Mouse (Mus musculus): Measurements from ENCODE around the gene Brinp1. TPM values are rescaled to one million over a fixed set of nuclear protein-coding genes. Genes with fewer than 3 reads are reported as not detected.

The Brinp1 gene
- 80.9 and 85.5 TPM in 2 replicates for polyA plus RNA-seq (2014; fragmentation: Nextera tagmentation; extraction: Ambion mirVana)

- peak within 1 kb of the TSS; percentile 58 for H3K4me3 ChIP-seq (replicated peaks; ENCODE audit: low read length)
- H3K27me3 ChIP-seq (ENCODE audit: control insufficient read depth, insufficient read depth, low read length) = 0 out of 2 replicates have a peak, but pooled peaks cover 5% of the 10 kb centered on the region
- H3K4me2 ChIP-seq (replicated peaks) = peak within 1 kb of the TSS; percentile 71
- WGBS = under 1% methylated on average over 33 of the region's 33 CpGs
- peak within 1 kb of the TSS; percentile 67 for H3K9ac ChIP-seq
- H3K36me3 ChIP-seq (replicated peaks; ENCODE audit: control insufficient read depth, insufficient read depth) = no peaks in the 10 kb centered on the region
- DNase-seq (ENCODE audit: low spot score) (peak; percentile 71), ATAC-seq (ENCODE audit: low FRiP score) (peak; percentile 93)
- no peaks in the 10 kb centered on the region for H3K9me3 ChIP-seq (ENCODE audit: control insufficient read depth, low read length)
- 0 out of 2 replicates have a peak, but pooled peaks cover 4% of the 10 kb centered on the region for H3K4me1 ChIP-seq (replicated peaks; ENCODE audit: control insufficient read depth, insufficient read depth, low read length)
- peak within 1 kb of the TSS; percentile 78 for H3K27ac ChIP-seq
These were observed at the start of gene Brinp1 for GRCm38 (mm10) chr4:68954322-68954901. Brinp1 (minus strand) TSS chr4:68954397.

GRCm38 (mm10) chr4:68957265-68957664, 3.1 kb upstream of the Brinp1 start:
- H3K27ac ChIP-seq = no peak overlapping the region
- DNase-seq (ENCODE audit: low spot score) (no peak), ATAC-seq (ENCODE audit: low FRiP score) (no peak)
- no peak overlapping the region for H3K4me3 ChIP-seq (replicated peaks; ENCODE audit: low read length)
- no peak overlapping the region for H3K4me2 ChIP-seq (replicated peaks)
- WGBS = 83% methylated on average over 2 of the region's 2 CpGs
- 0 out of 2 replicates have a peak, but pooled peaks cover 5% of the 10 kb centered on the region for H3K27me3 ChIP-seq (ENCODE audit: control insufficient read depth, insufficient read depth, low read length)
- no peaks in the 10 kb centered on the region for H3K36me3 ChIP-seq (replicated peaks; ENCODE audit: control insufficient read depth, insufficient read depth)
- 0 out of 2 replicates have a peak, but pooled peaks cover 4% of the 10 kb centered on the region for H3K4me1 ChIP-seq (replicated peaks; ENCODE audit: control insufficient read depth, insufficient read depth, low read length)
- no peaks in the 10 kb centered on the region for H3K9me3 ChIP-seq (ENCODE audit: control insufficient read depth, low read length)
- no peak overlapping the region for H3K9ac ChIP-seq

- 11% methylated on average over 4 of the region's 4 CpGs for WGBS
These were observed 1.4 kb upstream of the Brinp1 start for GRCm38 (mm10) chr4:68955621-68956020.

GRCm38 (mm10) chr4:68953667-68954321, 403 bp downstream of the Brinp1 start:
- no peak for DNase-seq (ENCODE audit: low spot score)
- Histone ChIP-seq H3K27me3 (ENCODE audit: control insufficient read depth, insufficient read depth, low read length) (0 out of 2 replicates have a peak, but pooled peaks cover 5% of the 10 kb centered on the region), H3K4me1 (replicated peaks; ENCODE audit: control insufficient read depth, insufficient read depth, low read length) (0 out of 2 replicates have a peak, but pooled peaks cover 4% of the 10 kb centered on the region), H3K4me2 (replicated peaks) (peak overlapping the region; percentile 71), H3K4me3 (replicated peaks; ENCODE audit: low read length) (peak overlapping the region; percentile 58), H3K27ac (peak overlapping the region; percentile 67), H3K9me3 (ENCODE audit: control insufficient read depth, low read length) (no peaks in the 10 kb centered on the region), H3K9ac (peak overlapping the region; percentile 67), H3K36me3 (replicated peaks; ENCODE audit: control insufficient read depth, insufficient read depth) (no peaks in the 10 kb centered on the region)
- WGBS = under 1% methylated on average over 40 of the region's 40 CpGs
- peak; percentile 22 for ATAC-seq (ENCODE audit: low FRiP score)

More at GRCm38 (mm10) chr4:68955621-68956020, 1.4 kb upstream of the Brinp1 start:
- Histone ChIP-seq H3K27ac (no peak overlapping the region), H3K4me3 (replicated peaks; ENCODE audit: low read length) (no peak overlapping the region), H3K9me3 (ENCODE audit: control insufficient read depth, low read length) (no peaks in the 10 kb centered on the region), H3K4me1 (replicated peaks; ENCODE audit: control insufficient read depth, insufficient read depth, low read length) (0 out of 2 replicates have a peak, but pooled peaks cover 4% of the 10 kb centered on the region), H3K9ac (no peak overlapping the region), H3K27me3 (ENCODE audit: control insufficient read depth, insufficient read depth, low read length) (0 out of 2 replicates have a peak, but pooled peaks cover 5% of the 10 kb centered on the region), H3K4me2 (replicated peaks) (peak overlapping the region; percentile 71), H3K36me3 (replicated peaks; ENCODE audit: control insufficient read depth, insufficient read depth) (no peaks in the 10 kb centered on the region)
- DNase-seq (ENCODE audit: low spot score) (peak; percentile 58), ATAC-seq (ENCODE audit: low FRiP score) (no peak)

GRCm38 (mm10) chr4:68953131-68953551, 1.1 kb downstream of the Brinp1 start:
- DNase-seq (ENCODE audit: low spot score) (no peak), ATAC-seq (ENCODE audit: low FRiP score) (no peak)
- 0 out of 2 replicates have a peak, but pooled peaks cover 5% of the 10 kb centered on the region for H3K27me3 ChIP-seq (ENCODE audit: control insufficient read depth, insufficient read depth, low read length)
- 9% methylated on average over 8 of the region's 8 CpGs for WGBS
- H3K36me3 ChIP-seq (replicated peaks; ENCODE audit: control insufficient read depth, insufficient read depth) = no peaks in the 10 kb centered on the region
- H3K9ac ChIP-seq = peak overlapping the region; percentile 67
- H3K27ac ChIP-seq = peak overlapping the region; percentile 67
- peak overlapping the region; percentile 58 for H3K4me3 ChIP-seq (replicated peaks; ENCODE audit: low read length)
- H3K9me3 ChIP-seq (ENCODE audit: control insufficient read depth, low read length) = no peaks in the 10 kb centered on the region
- H3K4me2 ChIP-seq (replicated peaks) = peak overlapping the region; percentile 71
- 0 out of 2 replicates have a peak, but pooled peaks cover 4% of the 10 kb centered on the region for H3K4me1 ChIP-seq (replicated peaks; ENCODE audit: control insufficient read depth, insufficient read depth, low read length)

- peak overlapping the region; percentile 11; the same call in 1 of the 2 replicates for H3K4me3 ChIP-seq (replicated peaks; ENCODE audit: low read length)
- H3K27ac ChIP-seq = no peak overlapping the region
These were observed 3.6 kb downstream of the Brinp1 start for GRCm38 (mm10) chr4:68950556-68950955.

GRCm38 (mm10) chr4:68942938-68943337, 11.3 kb downstream of the Brinp1 start:
- no peaks in the 10 kb centered on the region for H3K9me3 ChIP-seq (ENCODE audit: control insufficient read depth, low read length)
- DNase-seq (ENCODE audit: low spot score) (no peak), ATAC-seq (ENCODE audit: low FRiP score) (no peak)
- H3K27me3 ChIP-seq (ENCODE audit: control insufficient read depth, insufficient read depth, low read length) = no peaks in the 10 kb centered on the region
- 78% methylated on average over 2 of the region's 2 CpGs for WGBS
- H3K36me3 ChIP-seq (replicated peaks; ENCODE audit: control insufficient read depth, insufficient read depth) = no peaks in the 10 kb centered on the region
- no peak overlapping the region for H3K4me3 ChIP-seq (replicated peaks; ENCODE audit: low read length)
- H3K27ac ChIP-seq = no peak overlapping the region
- H3K4me1 ChIP-seq (replicated peaks; ENCODE audit: control insufficient read depth, insufficient read depth, low read length) = 0 out of 2 replicates have a peak, but pooled peaks cover 7% of the 10 kb centered on the region
- H3K9ac ChIP-seq = no peak overlapping the region
- no peak overlapping the region for H3K4me2 ChIP-seq (replicated peaks)

More at GRCm38 (mm10) chr4:68950556-68950955, 3.6 kb downstream of the Brinp1 start:
- no peaks in the 10 kb centered on the region for H3K36me3 ChIP-seq (replicated peaks; ENCODE audit: control insufficient read depth, insufficient read depth)
- 3% methylated on average over 2 of the region's 2 CpGs for WGBS
- H3K9me3 ChIP-seq (ENCODE audit: control insufficient read depth, low read length) = no peaks in the 10 kb centered on the region
- 0 out of 2 replicates have a peak, but pooled peaks cover 11% of the 10 kb centered on the region for H3K4me1 ChIP-seq (replicated peaks; ENCODE audit: control insufficient read depth, insufficient read depth, low read length)
- no peaks in the 10 kb centered on the region for H3K27me3 ChIP-seq (ENCODE audit: control insufficient read depth, insufficient read depth, low read length)
- H3K4me2 ChIP-seq (replicated peaks) = peak overlapping the region; percentile 40
- ATAC-seq (ENCODE audit: low FRiP score) (no peak), DNase-seq (ENCODE audit: low spot score) (peak; percentile 91)
- H3K9ac ChIP-seq = no peak overlapping the region

- Histone ChIP-seq H3K9me3 (ENCODE audit: control insufficient read depth, low read length) (no peaks in the 10 kb centered on the region), H3K4me1 (replicated peaks; ENCODE audit: control insufficient read depth, insufficient read depth, low read length) (no peaks in the 10 kb centered on the region; the same call in 1 of the 2 replicates), H3K4me2 (replicated peaks) (no peak overlapping the region), H3K36me3 (replicated peaks; ENCODE audit: control insufficient read depth, insufficient read depth) (no peaks in the 10 kb centered on the region), H3K27ac (no peak overlapping the region), H3K9ac (no peak overlapping the region), H3K27me3 (ENCODE audit: control insufficient read depth, insufficient read depth, low read length) (no peaks in the 10 kb centered on the region), H3K4me3 (replicated peaks; ENCODE audit: low read length) (no peak overlapping the region)
- ATAC-seq (ENCODE audit: low FRiP score) (no peak), DNase-seq (ENCODE audit: low spot score) (no peak)
- WGBS = 69% methylated on average over 3 of the region's 3 CpGs
These were observed 24.2 kb downstream of the Brinp1 start for GRCm38 (mm10) chr4:68930022-68930421.

GRCm38 (mm10) chr4:68926091-68926490, 28.1 kb downstream of the Brinp1 start:
- DNase-seq (ENCODE audit: low spot score) (no peak), ATAC-seq (ENCODE audit: low FRiP score) (no peak)
- H3K36me3 ChIP-seq (replicated peaks; ENCODE audit: control insufficient read depth, insufficient read depth) = no peaks in the 10 kb centered on the region
- H3K27me3 ChIP-seq (ENCODE audit: control insufficient read depth, insufficient read depth, low read length) = no peaks in the 10 kb centered on the region
- no peaks in the 10 kb centered on the region for H3K9me3 ChIP-seq (ENCODE audit: control insufficient read depth, low read length)
- H3K9ac ChIP-seq = no peak overlapping the region
- no peak overlapping the region for H3K4me3 ChIP-seq (replicated peaks; ENCODE audit: low read length)
- no peak overlapping the region for H3K4me2 ChIP-seq (replicated peaks)
- no peak overlapping the region for H3K27ac ChIP-seq
- 55% methylated on average over 2 of the region's 2 CpGs for WGBS
- H3K4me1 ChIP-seq (replicated peaks; ENCODE audit: control insufficient read depth, insufficient read depth, low read length) = no peaks in the 10 kb centered on the region
